Mouse (Mus musculus) hindbrain, embryonic 11.5 days (tissue): Measurements from ENCODE around the gene Umad1. TPM values are rescaled to one million over a fixed set of nuclear protein-coding genes. Genes with fewer than 3 reads are reported as not detected.

Source experiments
- ATAC-seq: fragments of 200-750 bp; cut with Nextera tagmentation; 2 replicates; pipeline ENCODE4 v1.8.0; 2017; ENCODE audit warnings: mild to moderate bottlenecking, moderate TSS enrichment, moderate library complexity; ENCODE audit not compliant: low FRiP score
- DNase-seq: peaks from one replicate; pipeline ENCODE4 v3.0.0-alpha.2; 2015; ENCODE audit warnings: low spot score
- H3K27ac ChIP-seq: fragments of 300-500 bp; sonication (generic); 2 replicates; pipeline ENCODE4 v1.5.1; 2014; ENCODE audit warnings: mild to moderate bottlenecking, low read depth, low read length
- H3K27me3 ChIP-seq: fragments of 300-500 bp; sonication (generic); 2 replicates; pipeline ENCODE4 v1.6.1; 2014; ENCODE audit warnings: mild to moderate bottlenecking, low read length, moderate library complexity, mixed read lengths; ENCODE audit not compliant: control insufficient read depth, insufficient read depth
- H3K36me3 ChIP-seq: fragments of 300-500 bp; sonication (generic); 2 replicates; pipeline ENCODE4 v1.6.1; 2014; ENCODE audit warnings: mild to moderate bottlenecking, low read length, moderate library complexity, mixed read lengths; ENCODE audit not compliant: control insufficient read depth, insufficient read depth
- H3K4me1 ChIP-seq: fragments of 300-500 bp; sonication (generic); replicated peaks from 2 replicates; pipeline ENCODE4 v1.6.1; 2014; ENCODE audit warnings: low read length, mixed read lengths; ENCODE audit not compliant: control insufficient read depth, insufficient read depth
- H3K4me2 ChIP-seq: fragments of 300-500 bp; sonication (generic); replicated peaks from 2 replicates; pipeline ENCODE4 v1.6.1; 2014; ENCODE audit warnings: mild to moderate bottlenecking, low read depth, low read length
- H3K4me3 ChIP-seq: fragments of 300-500 bp; sonication (generic); 2 replicates; pipeline ENCODE4 v1.5.1; 2014; ENCODE audit warnings: low read depth, low read length
- H3K9ac ChIP-seq: fragments of 300-500 bp; sonication (generic); 2 replicates; pipeline ENCODE4 v1.6.1; 2014; ENCODE audit warnings: low read depth, low read length
- H3K9me3 ChIP-seq: fragments of 300-500 bp; sonication (generic); 2 replicates; pipeline ENCODE4 v1.6.1; 2016; ENCODE audit warnings: low read length; ENCODE audit not compliant: control insufficient read depth
- WGBS: fragments of 180-500 bp; shearing (Covaris S2); extraction: QIAGEN DNeasy Blood & Tissue Kit; methylation state at CpG from one replicate; pipeline ENCODE4 v1.1.7; 2014; 5-methylcytosine and 5-hydroxymethylcytosine counted together
- polyA plus RNA-seq: library from polyadenylated mRNA; unstranded; fragments of >200 nt; fragmentation: Nextera tagmentation; extraction: Ambion mirVana; gene quantifications from 2 replicates; pipeline ENCODE4 v1.2.1, GENCODE M21; 2014

Gene Umad1
- polyA plus RNA-seq, 1 experiment from 2014 or later: 28.8 TPM

- Histone ChIP-seq H3K4me2 (no peak overlapping the region), H3K9ac (no peak overlapping the region), H3K27ac (no peak overlapping the region), H3K4me1 (no peaks in the 10 kb centered on the region), H3K36me3 (no peaks in the 10 kb centered on the region), H3K27me3 (no peaks in the 10 kb centered on the region), H3K4me3 (no peak overlapping the region), H3K9me3 (no peaks in the 10 kb centered on the region)
- ATAC-seq (no peak), DNase-seq (no peak)
- 65% methylated on average over 5 of the region's 5 CpGs for WGBS
These were observed 214.4 kb downstream of the Umad1 start for GRCm38 (mm10) chr6:8473498-8473897.

GRCm38 (mm10) chr6:8474316-8474715 lies 215.2 kb downstream of the Umad1 start:
- no peak overlapping the region for H3K9ac ChIP-seq
- no peak overlapping the region for H3K27ac ChIP-seq
- no peaks in the 10 kb centered on the region for H3K4me1 ChIP-seq
- H3K27me3 ChIP-seq: no peaks in the 10 kb centered on the region
- no peak overlapping the region for H3K4me3 ChIP-seq
- no peak overlapping the region for H3K4me2 ChIP-seq
- H3K36me3 ChIP-seq: no peaks in the 10 kb centered on the region
- WGBS: 75% methylated on average over 3 of the region's 3 CpGs
- no peak for DNase-seq
- no peak for ATAC-seq
- H3K9me3 ChIP-seq: no peaks in the 10 kb centered on the region

GRCm38 (mm10) chr6:8474820-8475219 lies 215.7 kb downstream of the Umad1 start:
- Histone ChIP-seq H3K27ac (no peak overlapping the region), H3K9ac (no peak overlapping the region), H3K27me3 (no peaks in the 10 kb centered on the region), H3K36me3 (no peaks in the 10 kb centered on the region), H3K9me3 (no peaks in the 10 kb centered on the region), H3K4me2 (no peak overlapping the region), H3K4me1 (no peaks in the 10 kb centered on the region), H3K4me3 (no peak overlapping the region)
- ATAC-seq: no peak
- no peak for DNase-seq
- WGBS: 90% methylated on average over 4 of the region's 4 CpGs

- Histone ChIP-seq H3K27ac (no peak overlapping the region), H3K36me3 (no peaks in the 10 kb centered on the region), H3K27me3 (no peaks in the 10 kb centered on the region), H3K4me3 (no peak overlapping the region), H3K9me3 (no peaks in the 10 kb centered on the region), H3K4me2 (no peak overlapping the region), H3K4me1 (no peaks in the 10 kb centered on the region), H3K9ac (no peak overlapping the region)
- no peak for ATAC-seq
- DNase-seq: no peak
- WGBS: 36% methylated on average over 1 of the region's 1 CpGs
These were observed 220.1 kb downstream of the Umad1 start for GRCm38 (mm10) chr6:8479176-8479575.

- Histone ChIP-seq H3K27ac (no peak overlapping the region), H3K4me1 (no peaks in the 10 kb centered on the region), H3K36me3 (no peaks in the 10 kb centered on the region), H3K9ac (no peak overlapping the region), H3K4me3 (no peak overlapping the region), H3K4me2 (no peak overlapping the region), H3K27me3 (no peaks in the 10 kb centered on the region), H3K9me3 (no peaks in the 10 kb centered on the region)
- DNase-seq (no peak), ATAC-seq (no peak)
- 96% methylated on average over 17 of the region's 17 CpGs for WGBS
These were observed 225.6 kb downstream of the Umad1 start for GRCm38 (mm10) chr6:8484437-8485275.

- Histone ChIP-seq H3K27ac (no peak overlapping the region), H3K4me3 (no peak overlapping the region), H3K9ac (no peak overlapping the region), H3K9me3 (no peaks in the 10 kb centered on the region), H3K4me2 (no peak overlapping the region), H3K4me1 (no peaks in the 10 kb centered on the region), H3K36me3 (no peaks in the 10 kb centered on the region), H3K27me3 (no peaks in the 10 kb centered on the region)
- WGBS: 89% methylated on average over 16 of the region's 16 CpGs
- no peak for DNase-seq
- ATAC-seq: no peak
These were observed 226.5 kb downstream of the Umad1 start for GRCm38 (mm10) chr6:8485414-8486175.

GRCm38 (mm10) chr6:8486391-8487043 lies 227.4 kb downstream of the Umad1 start:
- H3K4me1 ChIP-seq: no peaks in the 10 kb centered on the region
- no peak overlapping the region for H3K27ac ChIP-seq
- H3K27me3 ChIP-seq: no peaks in the 10 kb centered on the region
- no peak overlapping the region for H3K4me3 ChIP-seq
- WGBS: 82% methylated on average over 17 of the region's 17 CpGs
- H3K9me3 ChIP-seq: no peaks in the 10 kb centered on the region
- no peak for ATAC-seq
- DNase-seq: no peak
- H3K4me2 ChIP-seq: no peak overlapping the region
- H3K9ac ChIP-seq: no peak overlapping the region
- no peaks in the 10 kb centered on the region for H3K36me3 ChIP-seq

- H3K4me2 ChIP-seq: no peak overlapping the region
- H3K9me3 ChIP-seq: no peaks in the 10 kb centered on the region
- no peaks in the 10 kb centered on the region for H3K27me3 ChIP-seq
- no peaks in the 10 kb centered on the region for H3K4me1 ChIP-seq
- H3K36me3 ChIP-seq: no peaks in the 10 kb centered on the region
- no peak for ATAC-seq
- H3K4me3 ChIP-seq: no peak overlapping the region
- H3K9ac ChIP-seq: no peak overlapping the region
- no peak overlapping the region for H3K27ac ChIP-seq
- 74% methylated on average over 20 of the region's 20 CpGs for WGBS
- DNase-seq: no peak
These were observed 228.2 kb downstream of the Umad1 start for GRCm38 (mm10) chr6:8487044-8487853.
